Mouse (Mus musculus): ENCODE measurements around the gene Negr1. TPM values are rescaled to one million over a fixed set of nuclear protein-coding genes. Genes with fewer than 3 reads are reported as not detected.

Negr1 gene
- total RNA-seq, 2 experiments from 2014 or later: 137 to 142 TPM

DNA sequence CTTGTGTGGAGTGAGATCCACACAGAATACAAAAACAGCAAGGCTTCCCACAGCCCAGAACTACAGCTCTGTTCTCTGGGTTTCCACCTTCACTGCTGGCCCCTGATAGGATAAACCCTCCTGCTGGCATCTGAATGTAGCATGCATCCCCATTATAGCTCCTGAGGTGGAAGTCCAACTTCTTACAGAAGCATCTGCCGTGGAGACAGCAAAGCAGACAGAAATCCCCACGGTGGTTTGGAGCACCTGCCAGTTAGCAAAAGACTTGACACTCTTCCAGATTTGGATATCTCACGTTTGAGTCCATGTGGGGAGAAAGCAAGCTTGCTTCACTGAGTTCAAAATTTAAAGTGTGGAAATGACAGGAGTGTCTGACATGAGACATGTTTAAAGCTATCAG is 290.3 kb downstream of the Negr1 start:
- peak; percentile 4 to 18 for DNase-seq (ENCODE audit: low spot score in 2 of 2)
- no peak overlapping the region for H3K4me3 ChIP-seq

DNA sequence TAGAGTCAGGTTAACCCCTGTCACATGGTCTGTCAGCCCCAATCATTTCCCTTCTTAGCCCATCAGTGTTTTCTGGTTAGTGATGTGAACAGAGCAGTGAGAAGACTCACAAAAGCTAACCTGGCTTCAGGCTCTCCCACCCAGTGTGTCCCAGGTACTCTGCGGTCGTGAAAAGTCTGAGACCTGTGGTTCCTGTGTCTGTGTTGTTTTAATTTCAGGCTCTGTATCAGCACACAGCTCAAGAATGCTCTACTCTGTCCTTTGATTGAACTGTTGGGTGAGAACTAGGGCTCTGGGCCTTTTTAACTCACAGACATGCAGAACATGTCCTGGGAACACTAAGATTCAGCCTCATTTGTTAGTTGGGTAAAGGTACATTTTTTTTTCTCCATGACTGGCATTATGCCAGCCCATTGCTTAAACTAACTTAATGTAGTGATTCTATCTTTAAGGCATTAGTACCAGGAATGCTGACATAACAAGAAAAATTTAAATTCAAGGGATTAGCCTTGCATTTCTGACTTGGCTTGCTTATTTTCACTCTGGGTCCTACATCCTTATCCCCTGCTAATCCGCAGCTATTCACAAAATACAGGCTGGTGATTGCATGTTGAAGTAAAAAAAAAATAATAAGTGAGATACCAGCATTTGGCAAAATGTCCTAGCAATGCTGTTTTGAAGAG is 308.8 kb downstream of the Negr1 start:
- no peak for TF ChIP-seq CTCF (conservative IDR thresholded peaks at IDR 0.05)
- no peak overlapping the region for H3K4me3 ChIP-seq
- no peak for DNase-seq (ENCODE audit: low spot score in 2 of 2)
- H3K27ac ChIP-seq: no peak overlapping the region

More for the DNA sequence above, 290.3 kb downstream of the Negr1 start:
- no peak for TF ChIP-seq CTCF (conservative IDR thresholded peaks at IDR 0.05)
- H3K27ac ChIP-seq: peak overlapping the region; percentile 37; the same call in 1 of the 2 replicates

DNA sequence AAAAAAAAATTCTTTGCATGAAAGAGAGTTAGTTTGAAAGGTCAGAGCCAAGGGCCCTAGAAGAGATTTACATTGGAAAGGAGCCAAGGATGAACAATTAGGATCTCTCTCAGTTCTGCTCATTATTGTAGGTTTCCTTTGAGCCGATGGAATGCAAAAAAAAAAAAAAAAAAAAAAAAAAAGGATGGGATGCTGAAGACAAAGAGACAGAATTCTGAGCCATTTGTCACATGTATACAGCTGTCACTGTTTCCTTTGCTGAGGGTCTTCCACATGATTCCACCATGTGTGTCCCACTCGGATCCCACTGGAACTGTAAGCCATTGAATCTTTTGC is 309.3 kb downstream of the Negr1 start:
- peak overlapping the region; percentile 10; the same call in 1 of the 2 replicates for H3K27ac ChIP-seq
- TF ChIP-seq CTCF (conservative IDR thresholded peaks at IDR 0.05): no peak
- H3K4me3 ChIP-seq: no peak overlapping the region
- no peak for DNase-seq (ENCODE audit: low spot score in 2 of 2)

DNA sequence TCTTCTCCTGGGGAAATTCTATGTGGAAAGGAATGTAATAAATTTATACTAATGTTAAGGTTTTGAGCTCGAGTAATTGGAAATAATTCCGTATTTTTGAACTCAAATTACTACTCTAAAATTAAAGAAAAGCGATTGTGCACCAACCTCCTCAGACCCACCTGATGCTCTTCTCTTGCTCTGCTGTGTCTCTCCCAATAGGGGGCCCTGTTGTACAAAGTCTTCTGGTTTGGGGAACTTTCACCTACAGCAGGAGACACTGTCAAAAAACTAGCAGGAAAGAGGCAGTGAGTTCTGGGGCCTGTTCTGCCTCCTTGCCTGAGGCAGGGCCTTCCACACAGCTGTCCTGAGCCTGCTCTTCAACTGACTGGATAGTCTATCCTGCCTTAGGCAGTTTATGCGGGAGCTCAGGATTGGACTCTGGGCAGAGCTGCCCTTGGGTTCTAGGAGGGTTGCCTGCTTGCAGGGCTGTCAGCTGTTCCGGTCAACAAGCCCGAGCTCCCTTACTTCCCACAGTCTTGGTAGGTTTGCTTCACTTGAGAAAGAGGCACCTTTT is 310.1 kb downstream of the Negr1 start:
- DNase-seq (ENCODE audit: low spot score in 2 of 2): no peak
- no peak overlapping the region; the same call in 1 of the 2 replicates for H3K27ac ChIP-seq
- H3K4me3 ChIP-seq: no peak overlapping the region
- TF ChIP-seq CTCF (conservative IDR thresholded peaks at IDR 0.05): peak; percentile 64

DNA sequence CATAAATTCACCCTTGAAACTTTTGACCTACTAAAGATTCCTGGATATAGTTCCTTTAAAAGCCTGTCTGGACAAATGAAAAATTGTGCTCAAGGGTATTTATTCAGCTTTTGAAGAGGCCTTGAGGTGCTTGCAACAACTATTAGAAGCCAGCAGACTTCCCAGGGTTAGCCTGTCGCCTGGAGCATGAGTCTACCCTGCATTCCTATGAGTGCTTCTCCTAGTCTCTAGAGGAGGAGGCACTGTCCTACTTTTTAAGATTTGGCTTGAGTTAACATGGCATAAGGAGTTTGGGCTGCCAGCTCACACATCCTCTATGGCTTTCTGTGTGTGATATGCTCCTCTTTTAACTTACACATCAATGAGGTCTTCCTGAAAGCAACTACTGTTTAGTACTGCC is 315.0 kb downstream of the Negr1 start:
- no peak for TF ChIP-seq CTCF (conservative IDR thresholded peaks at IDR 0.05)
- no peak for DNase-seq (ENCODE audit: low spot score in 2 of 2)
- Histone ChIP-seq H3K4me3 (no peak overlapping the region), H3K27ac (no peak overlapping the region)

DNA sequence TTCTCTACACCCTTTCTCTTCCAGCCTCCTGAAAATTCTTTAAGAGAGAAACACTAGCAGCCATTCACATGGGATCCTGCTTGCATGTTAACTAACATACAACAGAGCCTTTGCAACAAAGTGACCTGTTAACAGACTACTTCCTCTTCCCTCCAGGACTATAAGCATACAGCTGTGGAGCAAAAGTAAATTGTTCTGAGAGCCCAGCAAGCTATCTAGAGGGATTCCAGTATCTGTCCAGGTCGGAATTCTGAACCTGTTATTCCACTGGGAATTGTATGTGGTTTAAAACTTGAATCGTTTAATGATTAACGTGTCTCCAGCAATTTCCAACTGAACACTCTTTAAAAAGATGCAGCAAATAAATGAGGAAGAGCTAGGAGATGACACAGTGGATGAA is 320.5 kb downstream of the Negr1 start:
- H3K27ac ChIP-seq: no peak overlapping the region
- no peak for TF ChIP-seq CTCF (conservative IDR thresholded peaks at IDR 0.05)
- DNase-seq (ENCODE audit: low spot score in 2 of 2): no peak
- no peak overlapping the region for H3K4me3 ChIP-seq

DNA sequence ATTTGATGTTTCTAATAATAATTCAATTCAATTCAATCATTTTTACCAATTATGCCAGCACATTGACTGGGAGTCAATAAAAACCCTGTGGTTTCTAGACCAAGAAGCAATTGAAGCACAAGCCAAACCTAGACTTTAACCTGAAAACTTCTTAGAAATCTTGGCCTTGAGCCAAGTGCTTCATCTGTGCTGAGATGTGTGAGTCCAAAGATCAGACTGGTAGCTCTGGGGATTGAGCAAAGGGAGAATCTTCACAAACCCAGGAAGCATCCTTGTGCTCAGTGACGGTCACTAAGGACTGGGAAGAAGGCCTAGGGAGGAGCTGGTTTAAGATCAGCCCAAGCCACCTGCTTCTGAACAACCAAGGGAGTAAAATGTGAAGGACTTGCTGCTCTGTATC is 322.3 kb downstream of the Negr1 start:
- TF ChIP-seq CTCF (conservative IDR thresholded peaks at IDR 0.05): no peak
- no peak for DNase-seq (ENCODE audit: low spot score in 2 of 2)
- no peak overlapping the region for H3K27ac ChIP-seq

DNA sequence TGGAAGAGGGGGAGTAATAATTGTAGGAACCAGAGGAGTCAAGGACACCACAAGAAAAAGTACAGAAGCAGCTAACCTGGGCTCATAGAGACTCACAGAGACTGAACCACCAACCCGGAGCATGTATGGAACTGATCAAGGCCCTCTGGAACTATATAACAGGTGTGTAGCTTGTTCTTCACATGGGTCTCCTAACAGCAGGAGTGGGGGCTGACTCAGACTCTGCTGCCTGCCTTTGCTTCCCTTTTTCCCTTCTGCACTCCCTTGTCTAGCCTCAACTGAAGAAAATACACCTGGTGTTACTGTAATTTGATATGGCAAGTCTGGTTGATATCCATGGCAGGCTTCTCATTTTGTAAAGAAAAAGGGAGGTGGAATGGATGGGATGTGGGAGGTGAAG is 324.1 kb downstream of the Negr1 start:
- DNase-seq (ENCODE audit: low spot score in 2 of 2): no peak
- H3K4me3 ChIP-seq: no peak overlapping the region
- no peak overlapping the region for H3K27ac ChIP-seq
- TF ChIP-seq CTCF (conservative IDR thresholded peaks at IDR 0.05): no peak

More for the DNA sequence above, 322.3 kb downstream of the Negr1 start:
- H3K4me3 ChIP-seq: no peak overlapping the region

DNA sequence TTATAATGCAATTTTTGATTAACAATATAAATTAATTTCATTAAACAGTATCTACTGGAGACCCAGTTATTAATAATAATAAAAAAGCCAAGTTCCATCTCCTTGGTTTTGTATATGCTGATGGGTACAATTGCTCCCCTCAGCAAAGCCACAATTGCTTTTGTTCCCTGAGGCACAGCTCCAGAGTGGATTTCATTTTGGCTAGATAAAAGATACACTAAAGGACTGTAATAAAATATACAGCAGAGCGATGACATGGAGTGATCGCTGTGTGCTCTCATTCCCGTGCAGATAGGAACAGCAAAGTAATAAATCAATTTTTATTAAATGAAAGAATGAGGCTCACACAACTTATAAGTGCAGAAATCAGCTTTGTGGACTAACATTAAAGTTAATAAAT is 325.3 kb downstream of the Negr1 start:
- no peak for TF ChIP-seq CTCF (conservative IDR thresholded peaks at IDR 0.05)
- H3K27ac ChIP-seq: no peak overlapping the region
- no peak overlapping the region for H3K4me3 ChIP-seq
- no peak for DNase-seq (ENCODE audit: low spot score in 2 of 2)

DNA sequence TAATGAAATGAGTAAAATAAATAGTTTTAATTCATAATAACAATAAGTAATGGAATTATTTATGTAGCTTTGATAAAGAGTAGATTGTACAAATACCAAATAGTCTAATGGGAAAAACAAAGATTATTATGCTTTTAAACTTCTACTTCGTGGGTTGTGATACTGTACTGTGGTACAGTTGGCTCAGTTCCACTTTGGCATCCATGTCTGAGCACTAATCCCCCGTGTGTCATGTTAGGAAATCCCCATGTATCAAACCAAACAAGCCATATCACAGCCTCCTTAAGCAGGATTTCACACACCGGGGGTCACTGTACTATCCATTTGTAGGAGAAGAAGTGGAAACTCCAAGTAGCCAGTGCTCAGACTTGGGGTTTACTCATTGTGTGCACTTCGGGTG is 329.4 kb downstream of the Negr1 start:
- no peak for DNase-seq (ENCODE audit: low spot score in 2 of 2)
- Histone ChIP-seq H3K27ac (no peak overlapping the region), H3K4me3 (no peak overlapping the region)
- no peak for TF ChIP-seq CTCF (conservative IDR thresholded peaks at IDR 0.05)

DNA sequence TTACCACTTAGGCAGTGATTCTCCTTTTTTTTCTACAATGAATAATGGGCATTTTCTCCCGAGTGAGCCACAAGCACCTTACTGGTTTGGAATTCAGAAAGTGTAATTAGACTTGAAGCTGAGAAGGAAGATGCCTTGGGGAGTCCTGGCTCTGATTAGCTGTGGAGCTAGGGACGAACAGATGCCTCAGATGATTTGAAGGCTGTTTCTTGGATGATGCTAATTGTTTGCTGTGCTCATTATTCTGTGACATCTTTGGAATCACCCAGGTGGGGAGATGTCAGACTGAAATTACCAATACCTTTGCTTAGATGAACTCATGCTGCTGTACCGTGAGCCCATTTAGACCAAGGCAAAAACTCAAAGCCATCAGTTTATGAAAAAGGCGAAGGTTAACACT is 333.7 kb downstream of the Negr1 start:
- TF ChIP-seq CTCF (conservative IDR thresholded peaks at IDR 0.05): no peak
- Histone ChIP-seq H3K27ac (no peak overlapping the region), H3K4me3 (no peak overlapping the region)
- no peak for DNase-seq (ENCODE audit: low spot score in 2 of 2)

DNA sequence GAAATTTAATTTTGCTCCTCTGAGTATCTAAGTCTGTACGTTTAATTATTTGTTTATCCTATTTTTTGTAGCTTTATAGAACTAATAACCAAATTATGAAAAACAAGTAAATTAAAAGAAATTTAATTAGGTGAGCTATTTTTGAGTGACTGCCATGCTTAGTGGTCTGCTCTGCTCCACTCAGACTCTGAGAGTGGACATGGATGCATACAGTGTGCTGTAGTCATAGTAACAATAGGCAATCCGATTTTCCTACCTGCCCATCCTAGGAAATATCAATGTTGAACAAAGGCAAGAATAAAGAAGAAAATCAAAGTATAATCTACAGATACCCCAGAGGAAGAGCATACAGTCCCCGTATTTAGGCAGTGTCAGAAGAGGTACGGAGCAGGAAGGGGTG is 334.5 kb downstream of the Negr1 start:
- Histone ChIP-seq H3K4me3 (no peak overlapping the region), H3K27ac (no peak overlapping the region)
- no peak for DNase-seq (ENCODE audit: low spot score in 2 of 2)
- no peak for TF ChIP-seq CTCF (conservative IDR thresholded peaks at IDR 0.05)

DNA sequence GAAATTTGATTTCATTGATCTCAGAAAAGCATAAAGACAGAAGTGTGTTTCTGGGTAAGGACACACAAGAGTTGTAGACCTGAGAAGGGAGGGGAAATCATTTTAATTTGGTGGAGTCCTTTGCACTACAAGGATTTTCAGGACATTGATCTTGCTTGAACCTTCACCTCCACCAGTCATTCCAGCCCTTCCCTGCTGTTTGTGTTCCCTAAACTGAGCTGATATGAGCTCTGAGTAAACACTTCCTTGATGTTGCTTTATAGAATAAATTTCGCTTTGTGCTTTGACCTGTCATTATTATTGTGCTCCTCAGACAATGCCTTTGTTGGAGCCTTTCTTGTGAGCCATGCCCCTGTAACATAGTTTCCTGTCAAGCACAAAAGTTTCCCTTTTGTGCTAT is 335.0 kb downstream of the Negr1 start:
- no peak for TF ChIP-seq CTCF (conservative IDR thresholded peaks at IDR 0.05)
- Histone ChIP-seq H3K27ac (no peak overlapping the region), H3K4me3 (no peak overlapping the region)
- no peak for DNase-seq (ENCODE audit: low spot score in 2 of 2)

DNA sequence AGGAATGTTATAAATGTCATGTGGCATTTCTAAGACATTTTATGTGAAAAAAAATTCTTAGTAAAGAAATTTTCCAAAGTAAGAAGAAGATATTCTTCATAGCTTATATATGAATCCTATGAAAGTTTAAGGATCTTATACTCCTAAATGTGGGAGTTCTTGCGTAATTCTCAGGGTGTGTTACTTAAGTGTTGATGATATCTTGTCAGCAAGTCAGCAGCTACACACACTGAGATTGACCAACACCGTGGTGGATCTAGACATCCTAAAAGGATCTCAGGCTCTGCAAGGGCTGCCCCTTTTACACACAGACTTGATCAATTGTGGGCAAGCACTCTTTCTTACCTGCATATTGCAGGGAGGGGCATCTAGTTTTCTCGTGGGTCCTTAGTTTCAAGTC is 339.5 kb downstream of the Negr1 start:
- Histone ChIP-seq H3K27ac (no peak overlapping the region), H3K4me3 (no peak overlapping the region)
- TF ChIP-seq CTCF (conservative IDR thresholded peaks at IDR 0.05): no peak
- no peak for DNase-seq (ENCODE audit: low spot score in 2 of 2)
